Mouse (Mus musculus) E14TG2a.4 (cell line): ENCODE data around the gene Nxt2.

ENCODE experiments used
- CTCF ChIP-seq: conservative IDR thresholded peaks from 2 replicates; pipeline ENCODE4 v1.5.1; 2014; ENCODE audit warnings: low read length
- POU5F1 ChIP-seq: IDR thresholded peaks from 2 replicates; pipeline ENCODE4 v1.6.1; 2014; ENCODE audit warnings: low read length, borderline replicate concordance

DNA sequence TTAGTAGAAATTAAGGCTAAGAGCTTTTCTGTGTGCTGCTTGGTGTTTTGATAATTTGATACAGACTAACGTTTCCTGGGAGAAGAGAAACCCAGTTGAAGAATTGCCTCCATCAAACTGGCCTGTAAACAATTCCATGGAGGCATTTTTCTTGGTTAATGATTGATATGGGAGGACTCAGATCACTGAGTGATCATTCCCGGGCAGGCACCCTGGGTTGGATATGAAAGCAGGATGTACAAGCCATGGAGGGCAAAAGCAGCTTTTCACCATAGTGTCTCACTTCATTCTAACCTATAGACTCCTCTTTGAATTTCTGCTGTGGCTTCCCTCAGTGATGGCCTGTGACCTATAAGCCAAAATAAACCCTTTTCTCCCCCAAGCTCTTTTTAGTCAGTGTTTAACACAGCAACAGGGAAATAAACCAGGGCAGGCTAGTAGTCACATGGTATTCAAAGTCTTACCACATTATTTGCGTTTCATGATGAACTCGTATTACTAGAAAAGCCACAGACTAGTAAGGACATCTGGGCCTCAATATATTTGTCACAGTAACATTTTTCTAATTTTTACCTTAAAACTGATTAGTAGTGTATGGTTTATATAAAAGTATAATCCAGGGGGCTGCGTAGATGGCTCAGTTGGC, 19.2 kb downstream of the Nxt2 start:
- TF ChIP-seq CTCF: no peak
- no peak for TF ChIP-seq POU5F1
